Mouse (Mus musculus) cortical plate, adult 2 months (tissue): ENCODE results near the gene Crygd.

ENCODE experiments used
- CTCF ChIP-seq: fragments of 200-500 bp; IDR thresholded peaks from 2 replicates; pipeline ENCODE4 v1.5.1; 2011; ENCODE audit warnings: mild to moderate bottlenecking, control low read depth, low read length; ENCODE audit not compliant: insufficient read depth; ENCODE audit errors: extremely low read depth
- POLR2A ChIP-seq: fragments of 200-500 bp; IDR thresholded peaks from 2 replicates; pipeline ENCODE4 v1.6.1; 2011; ENCODE audit warnings: mild to moderate bottlenecking, low read length, control low read depth; ENCODE audit not compliant: insufficient read depth; ENCODE audit errors: extremely low read depth

DNA sequence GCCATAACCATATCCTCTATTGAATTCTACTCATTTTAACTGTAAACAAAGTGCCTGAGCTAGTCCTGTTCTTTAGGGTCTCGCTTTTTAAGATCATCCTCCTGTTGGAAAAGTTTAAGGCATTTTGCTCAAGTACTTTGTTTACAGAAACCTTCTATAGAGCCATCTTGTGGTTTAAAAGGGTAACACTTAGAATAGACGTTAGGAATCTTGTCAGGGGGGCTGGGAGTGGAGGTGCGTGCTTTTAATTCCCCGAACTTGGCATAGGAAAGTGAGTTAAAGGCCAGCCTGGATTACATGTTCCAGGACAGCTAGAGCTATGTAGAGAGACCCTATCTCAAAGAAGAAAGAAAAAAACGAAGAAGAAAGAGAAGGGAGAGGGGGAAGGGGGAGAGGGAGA is 12.4 kb upstream of the Crygd start:
- TF ChIP-seq CTCF (no peak), POLR2A (no peak)
